Mouse (Mus musculus): ENCODE results near the gene Kit. TPM values are rescaled to one million over a fixed set of nuclear protein-coding genes. Genes with fewer than 3 reads are reported as not detected.

Gene Kit
- polyA plus RNA-seq (2012; rRNA removed; ENCODE audit: low replicate concordance): 4.5 and 5.8 TPM in 2 replicates

GRCm38 (mm10) chr5:75574852-75575566 lies at the start of gene Kit:
Gene Kit, plus strand, starts transcription at chr5:75574916.

